8 mouse cellular contexts compared by ENCODE assay signal in the genomic region with DNA sequence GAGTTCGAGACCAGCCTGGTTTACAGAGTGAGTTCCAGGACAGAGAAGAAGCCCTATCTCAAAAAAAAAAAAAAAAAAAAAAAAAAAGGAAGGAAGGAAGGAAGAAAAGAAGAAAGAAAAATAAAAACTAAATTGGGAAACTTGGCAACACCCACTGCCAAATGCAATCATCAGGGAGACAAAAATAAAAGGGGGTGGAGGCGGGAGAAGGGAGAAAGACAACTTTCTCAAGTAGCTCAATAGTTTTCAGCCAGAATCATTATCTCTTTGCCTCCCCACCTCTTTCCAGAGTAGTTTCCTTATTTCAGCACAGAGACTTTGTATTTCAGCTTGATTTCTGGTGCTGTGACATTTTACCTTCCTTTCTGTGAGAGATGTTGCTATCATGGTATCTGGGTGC. TPM values are rescaled to one million over a fixed set of nuclear protein-coding genes. Genes with fewer than 3 reads are reported as not detected.
DNase-seq lines count a peak whose midpoint lies in the region; ATAC-seq and TF ChIP-seq lines count a peak whose summit lies in the region.

No protein-coding gene starts in this region.

- no peak overlapping the region for H3K9ac ChIP-seq in limb, embryonic 13.5 days
- H3K9ac ChIP-seq in neural tube, embryonic 15.5 days (replicated peaks) = no peak overlapping the region

- peak overlapping the region; percentile 70 for H3K4me2 ChIP-seq in limb, embryonic 13.5 days (replicated peaks)
- peak overlapping the region; percentile 73 for H3K4me2 ChIP-seq in neural tube, embryonic 15.5 days

- intact Hi-C loops in gastrocnemius, adult 2 months (cut with DNase I) = loop anchor here (2.0 to 10.0 kb wide), 2 partner anchors 29 to 235 kb away; no protein-coding TSS in a partner anchor
- intact Hi-C loops in gastrocnemius, postnatal 14 days (cut with DNase I; ENCODE audit: low total_unique reads) = no loop called here

- no peaks in the 10 kb centered on the region for H3K27me3 ChIP-seq in megakaryocyte, embryonic 14.5 days (replicated peaks)
- H3K27me3 ChIP-seq in limb, embryonic 13.5 days = no peaks in the 10 kb centered on the region; the same call in 1 of the 2 replicates
- H3K27me3 ChIP-seq in neural tube, embryonic 15.5 days (replicated peaks) = peaks cover 17% of the 10 kb centered on the region; the same call in 1 of the 2 replicates

- H3K4me1 ChIP-seq in megakaryocyte, embryonic 14.5 days = peaks cover 45% of the 10 kb centered on the region
- H3K4me1 ChIP-seq in limb, embryonic 13.5 days = peaks cover 30% of the 10 kb centered on the region
- peaks cover 21% of the 10 kb centered on the region for H3K4me1 ChIP-seq in neural tube, embryonic 15.5 days

- H3K36me3 ChIP-seq in megakaryocyte, embryonic 14.5 days (replicated peaks; ENCODE audit: low read length) = peaks cover 10% of the 10 kb centered on the region
- no peaks in the 10 kb centered on the region for H3K36me3 ChIP-seq in limb, embryonic 13.5 days
- H3K36me3 ChIP-seq in neural tube, embryonic 15.5 days = no peaks in the 10 kb centered on the region

- H3K9me3 ChIP-seq in megakaryocyte, embryonic 14.5 days = no peaks in the 10 kb centered on the region
- H3K9me3 ChIP-seq in limb, embryonic 13.5 days = no peaks in the 10 kb centered on the region; the same call in 1 of the 2 replicates
- no peaks in the 10 kb centered on the region for H3K9me3 ChIP-seq in neural tube, embryonic 15.5 days (replicated peaks)

- WGBS in limb, embryonic 13.5 days = 57% methylated on average over 2 of the region's 2 CpGs
- 63% methylated on average over 2 of the region's 2 CpGs for WGBS in neural tube, embryonic 15.5 days

- no peak for ATAC-seq in megakaryocyte, adult 5-6 weeks (ENCODE audit: poor library complexity, severe bottlenecking)
- ATAC-seq in limb, embryonic 13.5 days (ENCODE audit: low FRiP score, low read depth) = no peak
- no peak for ATAC-seq in neural tube, embryonic 15.5 days (ENCODE audit: low FRiP score)

- TF ChIP-seq CTCF in gastrocnemius, adult 2 months (IDR thresholded peaks at IDR 0.05) = no peak

- H3K27ac ChIP-seq in gastrocnemius, adult 2 months = peak overlapping the region; percentile 77
- H3K27ac ChIP-seq in limb, embryonic 13.5 days = no peak overlapping the region
- no peak overlapping the region for H3K27ac ChIP-seq in neural tube, embryonic 15.5 days (replicated peaks)

- DNase-seq in gastrocnemius, adult 2 months = no peak
- DNase-seq in gastrocnemius, postnatal 14 days = no peak
- no peak for DNase-seq in spleen, postnatal 4 days (ENCODE audit: low spot score in 2 of 2)
- no peak for DNase-seq in adrenal gland, postnatal 14 days

- H3K4me3 ChIP-seq in gastrocnemius, adult 2 months = peak overlapping the region; percentile 65
- peak overlapping the region; percentile 73 for H3K4me3 ChIP-seq in megakaryocyte, embryonic 14.5 days (replicated peaks)
- no peak overlapping the region for H3K4me3 ChIP-seq in limb, embryonic 13.5 days
- H3K4me3 ChIP-seq in neural tube, embryonic 15.5 days (replicated peaks) = no peak overlapping the region

RNA-seq across cellular contexts. Expression of a gene that starts 20.0 kb away (rescaled TPM):
- total RNA-seq in gastrocnemius, adult 2 months (2021) = 10 to 100 TPM; 18.9 to 25.0 TPM
- 10 to 100 TPM; 40.6 to 53.4 TPM for total RNA-seq in gastrocnemius, postnatal 14 days (2021)
- polyA plus RNA-seq in megakaryocyte, embryonic 14.5 days (2012; ENCODE audit: insufficient read depth, low replicate concordance) = 55.5 and 121 TPM in 2 replicates
- total RNA-seq in megakaryocyte, adult 5-6 weeks (2015) = 86.2 and 87.6 TPM in 2 replicates
- 99.9 and 100 TPM in 2 replicates for total RNA-seq in megakaryocyte, adult 5-6 weeks (2017)
- polyA plus RNA-seq in limb, embryonic 13.5 days (2015; fragmentation: Nextera tagmentation; extraction: Ambion mirVana) = 74.0 and 77.5 TPM in 2 replicates
- polyA plus RNA-seq in neural tube, embryonic 15.5 days (2015; fragmentation: Nextera tagmentation; extraction: Ambion mirVana) = 18.8 and 48.9 TPM in 2 replicates
- 70.1 and 88.2 TPM in 2 replicates for total RNA-seq in adrenal gland, postnatal 14 days (2021)

Comparison
In these comparisons a context has a peak if more than half of its experiments do, and no peak if none do; other contexts are left out.
1. H3K4me3 ChIP-seq: peak in gastrocnemius, adult 2 months (single experiment) and megakaryocyte, embryonic 14.5 days (single experiment); none in limb, embryonic 13.5 days (single experiment) and neural tube, embryonic 15.5 days (single experiment).